Mouse (Mus musculus) ES-E14 (cell line): Measurements from ENCODE around the gene Fam222a. TPM values are rescaled to one million over a fixed set of nuclear protein-coding genes. Genes with fewer than 3 reads are reported as not detected.

Experiments
- DNase-seq: peaks from one replicate; pipeline ENCODE4 v3.0.0-alpha.2; 2013; ENCODE audit warnings: low read depth, low spot score
- H3K27ac ChIP-seq: 2 replicates; pipeline ENCODE4 v1.5.1; 2012; ENCODE audit warnings: low read depth, mild to moderate bottlenecking, low read length, moderate library complexity, mixed read lengths; ENCODE audit not compliant: poor library complexity, insufficient read depth, severe bottlenecking
- H3K36me3 ChIP-seq: 2 replicates; pipeline ENCODE4 v1.6.1; 2012; ENCODE audit warnings: mild to moderate bottlenecking, low read length, moderate library complexity, mixed read lengths; ENCODE audit not compliant: control insufficient read depth, poor library complexity, insufficient read depth, severe bottlenecking
- H3K4me1 ChIP-seq, 2 experiments: fragments of 150-350 bp in 1 of 2; sonication (generic) in 1 of 2; 2 replicates each; pipeline ENCODE4 v1.6.1; 2012; ENCODE audit warnings: low read length in 2 of 2, mild to moderate bottlenecking in 1 of 2, mixed read lengths in 1 of 2; ENCODE audit not compliant: control insufficient read depth in 2 of 2, insufficient read depth in 2 of 2, poor library complexity in 1 of 2
- H3K4me3 ChIP-seq, 2 experiments: fragments of 150-350 bp in 1 of 2; sonication (generic) in 1 of 2; 2 replicates each; pipeline ENCODE4 v1.5.1; 2012; ENCODE audit warnings: low read length in 2 of 2, low read depth in 1 of 2, mild to moderate bottlenecking in 1 of 2, mixed read lengths in 1 of 2; ENCODE audit not compliant: insufficient read depth in 1 of 2, poor library complexity in 1 of 2, severe bottlenecking in 1 of 2
- H3K9ac ChIP-seq: 2 replicates; pipeline ENCODE4 v1.6.1; 2012; ENCODE audit warnings: low read depth, mild to moderate bottlenecking, low read length, mixed read lengths; ENCODE audit not compliant: poor library complexity, insufficient read depth, severe bottlenecking
- H3K9me3 ChIP-seq: fragments of 150-350 bp; sonication (generic); 2 replicates; pipeline ENCODE4 v1.6.1; 2012; ENCODE audit warnings: low read depth, mild to moderate bottlenecking, low read length; ENCODE audit not compliant: control insufficient read depth, insufficient read depth
- CHD2 ChIP-seq: IDR thresholded peaks from 2 replicates; pipeline ENCODE4 v1.6.1; 2014; ENCODE audit warnings: mild to moderate bottlenecking, low read depth, low read length, inconsistent platforms
- HCFC1 ChIP-seq: IDR thresholded peaks from 2 replicates; pipeline ENCODE4 v1.6.1; 2012; ENCODE audit warnings: low read length, inconsistent platforms, borderline replicate concordance; ENCODE audit not compliant: insufficient read depth
- MAFK ChIP-seq: IDR thresholded peaks from 2 replicates; pipeline ENCODE4 v1.6.1; 2014; ENCODE audit warnings: mild to moderate bottlenecking, low read depth, low read length, inconsistent platforms; ENCODE audit not compliant: insufficient read depth
- ZC3H11A ChIP-seq: IDR thresholded peaks from 2 replicates; pipeline ENCODE4 v1.6.1; 2012; ENCODE audit warnings: low read depth, mild to moderate bottlenecking, inconsistent platforms, low read length, borderline replicate concordance
- ZNF384 ChIP-seq: IDR thresholded peaks from 2 replicates; pipeline ENCODE4 v1.6.1; 2012; ENCODE audit warnings: low read depth, low read length, inconsistent platforms
- in situ Hi-C, 2 experiments: fragments of 600-800 bp; cut with MboI; formaldehyde crosslinking; loops; one replicate each; pipeline ENCODE4 v1.15.1; 2025; ENCODE audit warnings: low sequenced_read_pairs in 2 of 2, inconsistent platforms in 1 of 2; ENCODE audit not compliant: unreplicated experiment in 2 of 2
- total RNA-seq: library from RNA; depleted of rRNA; stranded (reverse); fragments of 300-350 nt; gene quantifications from 2 replicates; pipeline ENCODE4 v1.2.3, GENCODE M21; 2012

Gene Fam222a
- total RNA-seq, 1 experiment, result 1.2 TPM

DNA sequence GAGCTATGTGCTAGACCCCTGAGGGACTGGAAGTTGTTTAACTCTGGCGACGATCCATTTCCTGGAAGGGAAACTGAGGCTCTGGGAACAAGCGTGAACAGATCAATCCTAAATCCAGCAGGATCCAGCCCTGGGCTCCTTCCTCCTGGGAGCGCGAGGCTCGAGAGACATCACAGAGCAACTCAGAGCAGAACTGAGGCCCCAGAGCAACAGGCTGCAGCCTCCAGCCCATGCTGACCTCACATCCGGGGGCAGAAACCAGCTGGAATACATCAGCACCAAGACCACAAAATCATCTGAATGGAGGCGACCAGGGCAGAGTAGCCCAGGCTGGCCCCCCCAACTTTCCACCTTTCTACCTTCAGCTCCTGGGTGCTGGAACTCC, 29.8 kb upstream of the Fam222a start:
- in situ Hi-C loops, result no loop called here
- no peak overlapping the region for H3K27ac ChIP-seq
- no peaks in the 10 kb centered on the region for H3K36me3 ChIP-seq
- H3K4me3 ChIP-seq, result peak overlapping the region; percentile 9 to 12; a peak in 1 of 4 replicates
- DNase-seq, result no peak
- no peak overlapping the region for H3K9ac ChIP-seq
- H3K4me1 ChIP-seq, result peaks cover 13 to 24% of the 10 kb centered on the region in 2 experiments
- H3K9me3 ChIP-seq, result no peaks in the 10 kb centered on the region
- no peak for TF ChIP-seq HCFC1
- TF ChIP-seq MAFK, result no peak
- no peak for TF ChIP-seq ZC3H11A
- TF ChIP-seq ZNF384, result no peak
- no peak for TF ChIP-seq CHD2

DNA sequence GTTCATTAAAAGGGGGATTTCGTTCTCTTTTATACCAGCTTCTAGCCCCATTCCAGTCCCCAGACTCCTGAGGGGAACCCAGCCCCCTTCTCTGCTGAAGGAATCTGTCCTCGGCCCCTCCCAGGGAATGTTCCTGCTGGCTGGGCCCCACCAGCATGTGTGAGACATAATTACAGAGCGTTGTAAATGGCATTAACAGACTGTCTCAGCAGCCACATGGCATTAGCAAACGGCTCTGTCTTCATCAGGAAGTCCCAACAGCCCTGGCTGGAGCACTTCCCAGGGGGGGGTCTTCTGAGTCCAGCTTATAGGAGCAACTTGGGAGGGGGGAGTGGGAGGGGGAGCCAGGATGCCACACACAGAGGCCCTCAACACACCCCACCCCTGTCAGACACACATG, 29.1 kb upstream of the Fam222a start:
- Histone ChIP-seq H3K36me3 (no peaks in the 10 kb centered on the region), H3K4me1 (peaks cover 13 to 24% of the 10 kb centered on the region in 2 experiments), H3K4me3 (no peak overlapping the region), H3K27ac (no peak overlapping the region), H3K9ac (no peak overlapping the region), H3K9me3 (no peaks in the 10 kb centered on the region)
- DNase-seq, result no peak
- TF ChIP-seq CHD2, result no peak
- in situ Hi-C loops, result no loop called here

DNA sequence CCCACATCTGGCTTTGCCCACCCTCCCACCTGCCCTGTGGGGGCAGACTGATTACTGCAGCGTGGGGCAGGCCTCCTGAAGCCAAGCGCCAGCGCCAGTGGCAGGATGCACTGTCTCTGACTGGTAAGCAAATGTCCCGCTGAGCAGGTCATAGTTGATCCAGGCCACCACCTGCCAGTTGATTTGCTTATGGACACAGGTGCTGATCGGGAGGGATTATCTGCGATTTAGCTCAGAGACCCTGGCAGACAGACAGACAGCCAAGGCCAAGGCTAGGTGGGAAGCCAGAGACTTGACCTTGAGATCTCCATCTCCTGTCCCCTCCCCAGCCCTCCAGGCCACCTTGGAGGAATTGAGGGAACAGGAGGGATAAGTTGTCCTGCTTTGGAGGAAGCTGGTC, 28.1 kb upstream of the Fam222a start:
- no peaks in the 10 kb centered on the region for H3K9me3 ChIP-seq
- in situ Hi-C loops, result no loop called here
- no peak for DNase-seq
- no peak overlapping the region for H3K27ac ChIP-seq
- no peak overlapping the region for H3K9ac ChIP-seq
- peaks cover 13 to 24% of the 10 kb centered on the region in 2 experiments for H3K4me1 ChIP-seq
- H3K36me3 ChIP-seq, result no peaks in the 10 kb centered on the region
- TF ChIP-seq HCFC1 (no peak), CHD2 (no peak), MAFK (no peak)
- H3K4me3 ChIP-seq, result no peak overlapping the region

DNA sequence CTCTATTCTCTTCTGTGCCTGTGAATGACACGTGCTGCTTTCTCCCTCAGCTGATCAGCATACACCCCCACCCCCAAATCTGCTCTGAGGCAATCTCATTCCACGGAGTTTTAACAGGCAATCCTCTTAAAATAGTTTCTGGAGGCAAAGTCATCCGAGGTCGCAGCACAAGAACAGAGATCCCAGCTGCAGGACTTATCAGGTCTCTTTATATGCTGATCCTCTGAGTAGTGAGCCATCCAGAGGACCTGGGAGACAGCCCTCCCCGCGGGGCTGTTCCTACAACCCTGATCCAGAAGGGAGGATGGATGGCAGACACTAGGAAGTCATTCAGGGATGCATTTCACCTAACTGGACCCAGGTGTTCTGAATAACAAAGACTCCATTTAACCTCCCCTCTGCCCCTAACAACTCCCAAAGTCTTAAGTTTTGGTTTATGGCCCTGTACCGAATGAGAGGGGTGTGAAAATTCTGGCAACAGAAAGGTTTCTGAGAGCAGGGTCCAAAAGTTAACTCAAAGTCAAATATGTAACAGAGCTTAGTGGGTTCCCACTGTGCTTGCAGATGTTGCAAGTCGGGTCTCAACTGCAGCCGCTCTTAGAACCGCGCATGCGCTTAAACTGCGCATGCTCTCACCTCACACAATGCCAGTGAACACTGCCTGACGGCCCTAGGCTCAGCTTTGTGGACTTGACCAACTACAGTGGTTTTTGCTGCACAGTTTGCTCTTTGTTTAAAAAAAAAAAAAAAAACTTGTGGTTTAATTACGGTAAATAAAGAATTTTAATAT, 26.0 kb upstream of the Fam222a start:
- in situ Hi-C loops, result no loop called here
- no peaks in the 10 kb centered on the region for H3K9me3 ChIP-seq
- TF ChIP-seq ZNF384, result 0 out of 2 replicates have a peak, but pooled peaks have one; percentile 12
- no peak for TF ChIP-seq MAFK
- no peak overlapping the region; the same call in 1 of the 2 replicates for H3K9ac ChIP-seq
- peak overlapping the region in 1 of 2 experiments; percentile 33; a peak in 2 of 4 replicates for H3K4me3 ChIP-seq
- peaks cover 10 to 24% of the 10 kb centered on the region in 2 experiments; a peak in 3 of 4 replicates for H3K4me1 ChIP-seq
- peak overlapping the region; percentile 35; the same call in 1 of the 2 replicates for H3K27ac ChIP-seq
- peak; percentile 77 for DNase-seq
- no peaks in the 10 kb centered on the region for H3K36me3 ChIP-seq

DNA sequence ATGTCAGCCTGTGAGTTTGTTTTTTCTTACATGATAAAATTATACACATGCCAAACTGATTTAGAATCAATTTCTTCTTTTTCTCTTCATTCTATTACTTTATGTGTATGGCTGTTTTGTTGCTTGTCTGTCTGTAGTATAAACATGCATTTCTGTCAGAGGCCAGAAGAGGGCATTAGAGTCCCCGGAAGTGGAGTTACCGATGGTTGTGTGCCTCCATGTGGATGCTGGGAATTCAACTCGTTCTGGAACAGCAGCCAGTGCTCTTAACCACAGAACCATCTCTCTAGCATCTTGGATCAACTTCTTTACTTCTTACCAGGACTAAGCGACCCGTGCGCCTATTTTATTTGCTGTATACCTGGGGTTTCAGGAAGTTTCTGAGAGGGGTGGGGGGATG, 24.2 kb upstream of the Fam222a start:
- Histone ChIP-seq H3K4me3 (no peak overlapping the region), H3K9ac (no peak overlapping the region), H3K36me3 (no peaks in the 10 kb centered on the region), H3K27ac (no peak overlapping the region), H3K9me3 (no peaks in the 10 kb centered on the region), H3K4me1 (peaks cover 8 to 21% of the 10 kb centered on the region in 2 experiments; a peak in 3 of 4 replicates)
- in situ Hi-C loops, result no loop called here
- no peak for DNase-seq
- no peak for TF ChIP-seq ZC3H11A
- no peak for TF ChIP-seq CHD2
- no peak for TF ChIP-seq MAFK
- TF ChIP-seq ZNF384, result no peak
- TF ChIP-seq HCFC1, result no peak
